Mouse (Mus musculus) liver, embryonic 15.5 days (tissue): ENCODE measurements around the gene Arhgef7. TPM values are rescaled to one million over a fixed set of nuclear protein-coding genes. Genes with fewer than 3 reads are reported as not detected.

ENCODE experiments used
- ATAC-seq: fragments of 200-750 bp; cut with Nextera tagmentation; 2 replicates; pipeline ENCODE4 v1.8.0; 2017; ENCODE audit warnings: moderate number of reproducible peaks, mild to moderate bottlenecking, moderate library complexity; ENCODE audit not compliant: insufficient read depth
- H3K27ac ChIP-seq: fragments of 300-500 bp; sonication (generic); replicated peaks from 2 replicates; pipeline ENCODE4 v1.5.1; 2015; ENCODE audit warnings: mild to moderate bottlenecking, inconsistent platforms
- H3K27me3 ChIP-seq: fragments of 300-500 bp; sonication (generic); 2 replicates; pipeline ENCODE4 v1.6.1; 2015; ENCODE audit warnings: mild to moderate bottlenecking, inconsistent platforms
- H3K36me3 ChIP-seq: fragments of 300-500 bp; sonication (generic); replicated peaks from 2 replicates; pipeline ENCODE4 v1.6.1; 2015; ENCODE audit warnings: moderate library complexity, mild to moderate bottlenecking, inconsistent platforms
- H3K4me1 ChIP-seq: fragments of 300-500 bp; sonication (generic); replicated peaks from 2 replicates; pipeline ENCODE4 v1.6.1; 2015; ENCODE audit warnings: inconsistent platforms
- H3K4me2 ChIP-seq: fragments of 300-500 bp; sonication (generic); 2 replicates; pipeline ENCODE4 v1.6.1; 2015; ENCODE audit warnings: moderate library complexity, mild to moderate bottlenecking, inconsistent platforms
- H3K4me3 ChIP-seq: fragments of 300-500 bp; sonication (generic); replicated peaks from 2 replicates; pipeline ENCODE4 v1.5.1; 2015; ENCODE audit warnings: mild to moderate bottlenecking, inconsistent platforms
- H3K9ac ChIP-seq: fragments of 300-500 bp; sonication (generic); 2 replicates; pipeline ENCODE4 v1.6.1; 2015; ENCODE audit warnings: moderate library complexity, mild to moderate bottlenecking, inconsistent platforms
- H3K9me3 ChIP-seq: fragments of 300-500 bp; sonication (generic); replicated peaks from 2 replicates; pipeline ENCODE4 v1.6.1; 2016; ENCODE audit warnings: inconsistent platforms
- whole genome bisulfite sequencing: fragments of 180-500 bp; shearing (Covaris S2); methylation state at CpG from one replicate; pipeline ENCODE4 v1.1.7; 2015; ENCODE audit warnings: mixed read lengths; ENCODE audit not compliant: insufficient replicate concordance; 5-methylcytosine and 5-hydroxymethylcytosine counted together
- polyA plus RNA-seq: library from polyadenylated mRNA; unstranded; fragments of >200 nt; fragmentation: Nextera tagmentation; extraction: Ambion mirVana; gene quantifications from 2 replicates; pipeline ENCODE4 v1.2.1, GENCODE M21; 2015

Gene Arhgef7
- polyA plus RNA-seq, 1 experiment from 2014 or later, result 9.5 TPM

DNA sequence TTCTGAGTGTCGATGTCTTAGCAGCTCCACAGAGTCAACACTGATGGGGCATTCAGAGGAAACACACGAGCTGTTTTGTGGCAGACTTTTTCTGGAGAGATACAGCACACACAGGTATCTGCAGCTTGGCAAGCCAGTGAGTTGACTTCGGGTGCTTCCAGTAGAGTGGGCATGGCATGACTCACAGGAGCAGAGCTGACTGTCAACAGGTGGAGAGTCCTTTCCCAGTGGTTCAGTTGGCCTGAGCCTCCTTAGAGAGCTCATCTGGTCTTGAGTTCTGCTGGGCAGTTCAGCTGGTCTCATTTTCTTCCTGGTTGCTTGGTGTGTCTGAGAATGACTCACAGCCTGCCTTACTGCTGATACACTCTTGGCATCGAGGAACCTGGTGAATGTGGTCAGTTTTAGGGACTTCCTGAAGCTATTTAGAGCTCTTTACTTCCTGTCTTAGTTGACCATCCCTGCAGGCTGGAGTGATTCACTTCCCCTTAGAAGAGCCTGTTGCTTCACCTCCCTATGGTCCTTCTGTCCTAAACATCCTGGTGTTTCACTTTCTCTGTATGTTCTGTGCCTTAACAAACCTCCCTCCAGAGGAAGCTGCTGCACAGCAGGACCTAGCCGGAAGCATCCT, 39.8 kb downstream of the Arhgef7 start:
- no peak overlapping the region for H3K4me2 ChIP-seq
- 40% methylated on average over 5 of the region's 5 CpGs for WGBS
- H3K9me3 ChIP-seq, result no peaks in the 10 kb centered on the region
- no peak overlapping the region for H3K27ac ChIP-seq
- H3K27me3 ChIP-seq, result no peaks in the 10 kb centered on the region
- no peaks in the 10 kb centered on the region for H3K36me3 ChIP-seq
- 0 out of 2 replicates have a peak, but pooled peaks cover 6% of the 10 kb centered on the region for H3K4me1 ChIP-seq
- H3K9ac ChIP-seq, result no peak overlapping the region
- ATAC-seq, result 0 out of 2 replicates have a peak, but pooled peaks have one; percentile 29
- no peak overlapping the region for H3K4me3 ChIP-seq

DNA sequence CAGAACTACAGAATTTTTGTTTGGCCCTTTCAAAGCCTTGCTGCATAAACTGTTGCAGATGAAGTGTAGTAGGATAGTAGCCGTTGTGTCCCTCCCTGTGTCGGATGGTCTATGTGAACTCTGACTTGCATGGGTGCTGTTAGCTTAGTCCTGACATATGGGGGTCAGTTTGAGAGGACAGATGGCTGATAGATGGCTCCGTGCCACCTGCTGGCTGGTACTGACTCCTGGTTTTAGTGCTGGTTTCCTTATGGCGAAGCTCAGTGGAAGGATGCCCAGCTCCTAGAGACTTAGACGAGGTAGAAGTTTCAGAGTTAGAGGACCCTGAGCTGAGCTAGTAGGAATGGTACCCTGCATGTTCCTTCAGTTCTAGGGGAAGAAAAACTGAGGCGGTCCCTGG, 42.5 kb downstream of the Arhgef7 start:
- no peak for ATAC-seq
- no peaks in the 10 kb centered on the region for H3K27me3 ChIP-seq
- peaks cover 23% of the 10 kb centered on the region for H3K4me1 ChIP-seq
- no peak overlapping the region for H3K4me2 ChIP-seq
- no peak overlapping the region for H3K27ac ChIP-seq
- H3K36me3 ChIP-seq, result no peaks in the 10 kb centered on the region
- no peak overlapping the region for H3K4me3 ChIP-seq
- WGBS, result 83% methylated on average over 6 of the region's 6 CpGs
- no peak overlapping the region for H3K9ac ChIP-seq
- H3K9me3 ChIP-seq, result no peaks in the 10 kb centered on the region

DNA sequence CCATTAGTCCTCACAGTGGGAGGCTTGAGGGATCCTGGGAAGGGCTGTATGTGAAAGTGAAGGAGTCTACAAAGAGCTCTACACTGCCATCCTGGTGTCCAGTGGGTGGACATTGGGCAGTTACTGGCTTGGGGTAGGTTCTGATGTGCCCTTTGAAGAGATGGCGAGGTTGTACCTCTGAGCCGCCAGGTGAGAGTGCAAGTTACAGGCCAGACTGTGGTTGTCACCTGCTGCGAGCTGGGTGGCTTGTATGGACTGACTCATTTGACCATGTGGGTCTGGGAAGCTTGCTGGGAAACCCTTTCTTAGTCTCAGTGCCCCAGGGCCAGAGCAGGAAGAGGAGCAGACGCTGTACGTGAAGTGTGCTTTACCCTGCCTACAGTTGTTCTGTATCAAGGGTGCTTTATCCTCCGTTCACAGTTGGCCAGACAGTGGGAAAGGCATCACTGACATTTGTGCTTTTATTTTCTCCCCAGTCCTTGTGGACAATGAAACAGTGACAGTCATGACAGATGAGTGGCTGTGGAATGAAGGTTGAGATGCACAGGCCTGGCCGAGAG, 43.1 kb downstream of the Arhgef7 start:
- Histone ChIP-seq H3K4me3 (no peak overlapping the region), H3K9ac (no peak overlapping the region), H3K36me3 (no peaks in the 10 kb centered on the region), H3K27ac (no peak overlapping the region), H3K9me3 (no peaks in the 10 kb centered on the region), H3K4me2 (no peak overlapping the region), H3K27me3 (no peaks in the 10 kb centered on the region), H3K4me1 (peaks cover 26% of the 10 kb centered on the region)
- WGBS, result 71% methylated on average over 7 of the region's 7 CpGs
- no peak for ATAC-seq

DNA sequence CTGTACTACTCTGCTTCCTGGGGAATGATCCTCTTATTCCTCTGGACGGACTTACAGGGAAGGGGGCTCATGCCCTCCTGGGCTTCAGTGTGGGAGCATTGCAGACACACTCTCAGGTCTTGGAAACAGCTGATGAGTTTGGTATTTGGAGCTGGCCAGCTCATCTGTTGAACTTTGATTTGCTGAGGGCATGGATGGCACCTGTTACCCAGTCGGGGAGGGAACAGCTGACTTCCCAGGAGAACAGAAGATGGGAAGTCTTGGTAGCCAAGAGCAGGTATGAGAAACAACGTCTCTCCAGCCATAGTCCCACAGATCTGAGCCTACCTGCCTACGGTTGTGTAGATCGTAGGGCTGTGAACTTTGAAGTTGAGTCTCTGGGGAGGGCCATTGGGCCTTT, 44.1 kb downstream of the Arhgef7 start:
- Histone ChIP-seq H3K9ac (no peak overlapping the region), H3K9me3 (no peaks in the 10 kb centered on the region), H3K27ac (no peak overlapping the region), H3K4me1 (peaks cover 35% of the 10 kb centered on the region), H3K27me3 (no peaks in the 10 kb centered on the region), H3K4me3 (no peak overlapping the region), H3K4me2 (no peak overlapping the region), H3K36me3 (no peaks in the 10 kb centered on the region)
- 70% methylated on average over 5 of the region's 5 CpGs for WGBS
- no peak for ATAC-seq

DNA sequence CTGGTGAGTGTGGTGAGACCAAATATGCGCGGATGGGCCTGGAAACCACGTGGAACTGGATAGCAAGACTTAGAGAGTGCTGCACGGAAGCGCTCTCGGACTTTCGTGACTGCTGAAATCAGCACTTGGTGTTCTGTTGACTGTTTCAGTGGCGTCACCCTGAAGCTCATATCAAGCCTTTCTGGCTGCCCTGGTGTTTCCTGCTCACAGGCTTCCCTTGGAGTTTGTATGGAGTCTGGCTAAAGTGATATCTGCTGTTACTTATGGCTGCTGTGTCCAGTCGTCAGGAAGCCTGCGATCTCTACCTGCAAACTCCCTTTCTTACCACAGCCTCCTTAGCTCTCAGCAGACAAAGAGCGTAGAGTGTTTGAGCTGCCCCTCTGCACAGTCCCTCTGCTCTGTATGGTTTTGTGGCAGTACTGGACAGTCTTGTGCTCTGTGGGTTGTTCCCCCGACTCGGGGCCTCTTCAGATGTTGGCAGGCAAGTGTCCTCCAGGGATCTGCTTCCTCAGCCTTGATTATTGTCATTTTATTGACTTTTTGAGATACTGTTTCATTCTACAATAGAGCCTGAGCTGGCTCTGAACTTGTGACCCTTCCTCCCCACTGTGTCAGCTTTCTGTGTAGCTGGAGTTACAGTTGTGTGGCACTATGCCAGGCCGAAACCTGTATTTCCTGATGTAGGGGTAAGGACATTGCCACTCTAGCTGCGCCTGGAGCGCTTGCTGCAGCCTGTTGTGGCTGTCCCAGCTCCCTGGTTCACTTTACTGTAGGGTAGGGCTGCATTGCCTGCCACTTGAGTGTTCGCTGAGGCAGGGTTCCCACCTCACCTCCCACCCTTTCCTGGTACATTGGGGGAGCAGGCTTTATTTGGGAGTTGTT, 46.9 kb downstream of the Arhgef7 start:
- Histone ChIP-seq H3K27ac (no peak overlapping the region; the same call in 1 of the 2 replicates), H3K4me1 (peaks cover 35% of the 10 kb centered on the region), H3K4me3 (no peak overlapping the region), H3K9ac (no peak overlapping the region), H3K4me2 (no peak overlapping the region), H3K36me3 (no peaks in the 10 kb centered on the region), H3K9me3 (no peaks in the 10 kb centered on the region), H3K27me3 (no peaks in the 10 kb centered on the region)
- 35% methylated on average over 17 of the region's 17 CpGs for WGBS
- no peak for ATAC-seq

DNA sequence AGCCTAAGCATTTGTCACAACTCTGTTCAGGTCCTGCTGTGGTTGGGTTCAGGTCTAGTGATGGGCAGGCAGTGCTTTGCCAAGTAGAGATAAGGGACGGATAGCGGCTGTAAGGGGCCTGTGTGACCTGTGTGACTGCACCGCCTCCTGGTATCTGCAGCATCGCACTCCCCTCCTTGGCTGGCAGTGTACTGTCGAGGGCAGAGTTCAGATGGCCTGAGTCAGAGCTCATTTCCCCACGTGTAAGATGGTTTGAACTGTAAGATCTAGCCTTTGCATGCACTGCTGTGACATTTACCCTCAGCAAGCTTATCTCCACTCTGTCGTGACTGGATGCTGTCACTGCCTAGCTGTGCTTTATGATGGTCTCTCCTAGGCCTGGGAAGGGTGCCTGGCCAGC, 48.4 kb downstream of the Arhgef7 start:
- Histone ChIP-seq H3K27ac (no peak overlapping the region), H3K36me3 (no peaks in the 10 kb centered on the region), H3K9me3 (no peaks in the 10 kb centered on the region), H3K27me3 (no peaks in the 10 kb centered on the region), H3K4me1 (peaks cover 42% of the 10 kb centered on the region), H3K9ac (no peak overlapping the region), H3K4me2 (no peak overlapping the region), H3K4me3 (no peak overlapping the region)
- WGBS, result 7% methylated on average over 7 of the region's 7 CpGs
- ATAC-seq, result peak; percentile 73

DNA sequence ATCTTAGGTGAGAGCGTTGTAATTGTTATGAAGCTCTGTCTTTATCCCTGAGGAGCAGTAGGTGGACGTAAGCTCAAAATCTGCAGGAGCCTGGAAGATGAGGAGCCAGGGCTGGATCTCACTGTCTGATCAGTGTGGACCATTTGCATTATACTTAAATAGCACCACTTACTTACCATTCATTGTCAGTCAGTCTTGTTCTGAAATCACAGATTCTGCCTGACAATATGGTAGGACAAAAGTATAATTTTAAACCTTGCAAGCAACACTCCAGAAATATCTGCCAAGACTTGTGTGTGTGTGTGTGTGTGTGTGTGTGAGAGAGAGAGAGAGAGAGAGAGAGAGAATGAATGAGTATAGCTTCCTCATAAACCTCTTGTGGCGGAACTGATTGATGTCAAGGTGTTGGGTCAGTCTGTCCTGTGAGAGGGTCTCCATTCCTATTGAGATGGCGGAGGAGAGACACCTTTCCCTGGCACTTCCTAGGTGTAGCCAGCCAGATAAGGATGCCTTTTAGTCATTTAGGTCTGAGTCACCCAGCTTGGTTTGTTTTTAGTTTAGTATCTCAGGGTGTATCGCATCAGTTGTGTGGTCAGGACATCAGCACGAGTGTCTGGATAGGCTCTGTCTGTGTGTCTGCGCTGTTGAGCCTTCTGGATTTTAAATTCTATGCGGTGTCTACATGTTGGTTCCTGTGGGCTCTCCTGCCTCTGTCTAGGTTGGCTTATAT, 49.1 kb downstream of the Arhgef7 start:
- Histone ChIP-seq H3K4me1 (peaks cover 42% of the 10 kb centered on the region), H3K9ac (no peak overlapping the region)
- no peak for ATAC-seq

DNA sequence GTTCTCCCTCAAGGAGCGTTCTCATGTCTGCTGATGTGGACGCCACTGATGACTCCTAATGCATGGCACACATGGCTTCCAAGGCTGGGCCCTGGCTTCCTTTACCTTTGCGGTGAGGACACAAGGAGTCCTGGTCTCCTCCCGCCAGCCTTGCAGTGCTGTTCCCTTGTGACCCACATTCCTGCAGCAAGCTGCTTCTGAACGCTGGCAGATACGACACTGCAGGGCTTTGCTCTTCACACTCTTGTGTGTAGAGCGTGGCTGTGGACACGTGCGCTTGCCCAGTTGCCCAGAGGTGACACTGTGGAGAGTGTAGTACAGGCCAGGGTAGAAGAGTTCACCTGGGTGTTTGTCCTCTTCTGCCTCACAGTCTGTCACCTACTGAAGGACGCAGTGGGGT, 49.7 kb downstream of the Arhgef7 start:
- Histone ChIP-seq H3K27ac (no peak overlapping the region), H3K4me2 (no peak overlapping the region), H3K36me3 (peaks cover 5% of the 10 kb centered on the region), H3K27me3 (no peaks in the 10 kb centered on the region), H3K9me3 (no peaks in the 10 kb centered on the region), H3K4me3 (no peak overlapping the region), H3K4me1 (peaks cover 42% of the 10 kb centered on the region), H3K9ac (no peak overlapping the region)
- WGBS, result 74% methylated on average over 10 of the region's 10 CpGs
- no peak for ATAC-seq

More for the DNA sequence above, 49.1 kb downstream of the Arhgef7 start:
- Histone ChIP-seq H3K36me3 (no peaks in the 10 kb centered on the region), H3K27ac (no peak overlapping the region), H3K9me3 (no peaks in the 10 kb centered on the region), H3K4me3 (no peak overlapping the region), H3K4me2 (no peak overlapping the region), H3K27me3 (no peaks in the 10 kb centered on the region)
- WGBS, result 66% methylated on average over 8 of the region's 8 CpGs

DNA sequence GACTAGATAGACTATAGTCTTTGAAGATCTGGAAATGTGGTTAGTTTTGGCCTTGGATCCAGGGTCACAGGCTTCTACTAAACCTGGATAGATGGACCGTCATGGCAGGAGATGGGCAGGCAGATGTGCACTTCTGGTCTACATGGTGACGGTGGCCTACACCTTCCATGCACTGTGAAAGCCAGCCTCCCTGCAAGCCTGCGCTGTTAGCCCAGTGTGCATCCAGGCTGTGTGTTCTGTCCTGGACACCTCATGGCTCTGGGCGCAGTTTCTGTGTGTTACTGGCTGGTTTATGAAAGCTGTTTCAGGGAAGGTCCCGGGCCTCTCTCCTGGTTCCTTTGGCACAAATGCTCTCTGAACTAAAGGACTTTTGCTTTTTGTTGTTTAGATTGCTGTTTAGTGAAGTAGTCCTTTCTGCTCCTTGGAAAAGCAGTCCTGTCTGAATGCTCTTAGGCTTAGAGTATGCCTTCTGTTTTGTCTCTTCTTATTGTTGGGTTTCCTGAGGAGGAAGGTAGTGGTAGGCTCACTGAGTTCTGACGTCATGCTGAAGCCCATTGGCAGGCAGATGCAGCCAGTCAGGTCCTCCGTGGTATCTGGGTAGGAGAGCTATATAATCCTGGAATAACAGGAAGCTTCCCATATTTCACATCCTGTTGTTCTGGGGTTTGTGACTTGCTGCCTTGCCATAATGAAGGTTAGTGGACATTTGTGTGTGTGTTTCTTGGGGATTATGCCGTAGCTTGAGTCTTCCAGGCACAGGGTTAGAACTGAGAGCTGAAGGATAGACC, 51.3 kb downstream of the Arhgef7 start:
- no peak overlapping the region for H3K4me2 ChIP-seq
- H3K4me3 ChIP-seq, result no peak overlapping the region; the same call in 1 of the 2 replicates
- peaks cover 21% of the 10 kb centered on the region for H3K36me3 ChIP-seq
- no peak for ATAC-seq
- 54% methylated on average over 8 of the region's 8 CpGs for WGBS
- no peaks in the 10 kb centered on the region for H3K27me3 ChIP-seq
- H3K4me1 ChIP-seq, result peaks cover 36% of the 10 kb centered on the region
- H3K9ac ChIP-seq, result no peak overlapping the region
- no peak overlapping the region for H3K27ac ChIP-seq
- no peaks in the 10 kb centered on the region for H3K9me3 ChIP-seq

DNA sequence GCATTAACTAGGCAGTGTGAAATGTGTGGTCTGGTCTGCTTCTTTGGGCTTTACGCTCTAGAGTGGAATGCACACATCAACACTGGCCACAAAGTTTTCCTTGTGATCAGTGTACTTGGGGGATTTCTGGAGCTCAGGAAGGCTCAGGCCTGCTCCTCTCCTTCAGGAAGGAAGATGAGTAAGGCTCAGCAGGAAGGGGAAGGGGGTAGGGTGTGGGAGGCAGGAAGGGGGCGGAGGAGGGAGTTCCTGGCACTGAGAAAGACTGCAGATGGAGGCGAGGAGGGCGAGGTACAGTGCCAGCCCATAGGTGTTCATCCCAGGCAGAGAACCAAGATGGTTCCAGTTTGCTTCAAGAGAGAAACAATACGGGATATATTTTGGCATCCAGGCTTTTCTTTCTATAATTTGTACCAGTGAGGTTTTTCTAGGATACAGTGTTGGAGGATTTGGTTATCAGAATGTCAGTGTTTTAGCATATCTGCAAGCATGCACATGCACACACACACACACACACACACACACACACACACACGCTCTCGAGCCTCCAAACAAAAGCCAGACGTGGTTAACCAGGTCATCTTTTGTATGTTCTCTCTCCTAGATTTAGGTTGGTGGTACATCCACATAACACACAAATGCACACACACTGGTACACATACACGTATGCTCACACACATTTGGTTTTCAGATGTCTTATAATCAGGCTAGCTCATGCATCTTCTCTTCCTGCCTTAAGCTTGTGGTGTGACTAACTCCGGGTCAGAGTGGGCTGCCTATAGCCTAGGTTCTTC, 52.5 kb downstream of the Arhgef7 start:
- H3K9ac ChIP-seq, result no peak overlapping the region

More for the DNA sequence above, 52.5 kb downstream of the Arhgef7 start:
- Histone ChIP-seq H3K36me3 (peaks cover 27% of the 10 kb centered on the region), H3K27ac (no peak overlapping the region), H3K4me1 (peaks cover 25% of the 10 kb centered on the region), H3K9me3 (no peaks in the 10 kb centered on the region), H3K4me2 (no peak overlapping the region), H3K27me3 (no peaks in the 10 kb centered on the region), H3K4me3 (no peak overlapping the region; the same call in 1 of the 2 replicates)
- ATAC-seq, result no peak
- WGBS, result 39% methylated on average over 10 of the region's 10 CpGs
